Mouse (Mus musculus) CH12.LX (cell line): ENCODE measurements around the gene Psme4. TPM values are rescaled to one million over a fixed set of nuclear protein-coding genes. Genes with fewer than 3 reads are reported as not detected.

Experiments
- DNase-seq: peaks from one replicate; pipeline ENCODE4 v3.0.0-alpha.2; 2013; ENCODE audit errors: extremely low read depth
- H3K27ac ChIP-seq: 2 replicates; pipeline ENCODE4 v1.5.1; 2012; ENCODE audit warnings: low read depth, mild to moderate bottlenecking, control low read depth, moderate library complexity; ENCODE audit not compliant: insufficient read depth
- H3K27me3 ChIP-seq: replicated peaks from 2 replicates; pipeline ENCODE3; 2012; ENCODE audit warnings: inconsistent platforms
- H3K36me3 ChIP-seq, 2 experiments: replicated peaks in 1 of 2; 2 replicates each; pipeline versions ENCODE3 to v1.6.1; 2012; ENCODE audit warnings: inconsistent platforms in 1 of 2, low read length in 1 of 2, mild to moderate bottlenecking in 1 of 2, mixed read lengths in 1 of 2, moderate library complexity in 1 of 2; ENCODE audit not compliant: control insufficient read depth in 1 of 2, insufficient read depth in 1 of 2
- H3K4me1 ChIP-seq, 2 experiments: 2 replicates each; pipeline ENCODE4 v1.6.1; 2012; ENCODE audit warnings: inconsistent platforms in 1 of 2, moderate library complexity in 1 of 2; ENCODE audit not compliant: insufficient read depth in 2 of 2, control insufficient read depth in 1 of 2
- H3K4me2 ChIP-seq: 2 replicates; pipeline ENCODE4 v1.6.1; 2012; ENCODE audit warnings: low read depth, mild to moderate bottlenecking, control low read depth; ENCODE audit not compliant: poor library complexity, insufficient read depth, severe bottlenecking
- H3K4me3 ChIP-seq, 3 experiments: fragments of 150-350 bp in 1 of 3; sonication (generic) in 1 of 3; replicated peaks in 1 of 3; 2 replicates each; pipeline versions ENCODE3 to v1.5.1; 2011 to 2012; ENCODE audit warnings: low read depth in 2 of 3, low read length in 2 of 3, mild to moderate bottlenecking in 2 of 3, moderate library complexity in 2 of 3, control low read depth in 1 of 3, improper control_type of control experiment in 1 of 3, inconsistent platforms in 1 of 3, mixed read lengths in 1 of 3; ENCODE audit not compliant: poor library complexity in 1 of 3
- H3K79me2 ChIP-seq: replicated peaks from 2 replicates; pipeline ENCODE4 v1.6.1; 2012; ENCODE audit warnings: mild to moderate bottlenecking, moderate library complexity; ENCODE audit not compliant: control insufficient read depth, poor library complexity, insufficient read depth, severe bottlenecking; ENCODE audit errors: extremely low read depth
- H3K9ac ChIP-seq: 2 replicates; pipeline ENCODE4 v1.6.1; 2012; ENCODE audit warnings: low read depth, mild to moderate bottlenecking, control low read depth, moderate library complexity; ENCODE audit not compliant: insufficient read depth
- H3K9me3 ChIP-seq: replicated peaks from 2 replicates; pipeline ENCODE3; 2012; ENCODE audit warnings: low read length, inconsistent platforms, mixed read lengths
- BHLHE40 ChIP-seq: IDR thresholded peaks from 2 replicates; pipeline ENCODE4 v1.6.1; 2011; ENCODE audit warnings: mild to moderate bottlenecking, low read depth, low read length, improper control_type of control experiment
- CHD2 ChIP-seq: IDR thresholded peaks from 2 replicates; pipeline ENCODE4 v1.6.1; 2011; ENCODE audit warnings: low read length, improper control_type of control experiment
- ELF1 ChIP-seq: IDR thresholded peaks from 2 replicates; pipeline ENCODE4 v1.6.1; 2014; ENCODE audit warnings: low read depth, mild to moderate bottlenecking, inconsistent platforms, low read length, improper control_type of control experiment
- ETS1 ChIP-seq: conservative IDR thresholded peaks from 2 replicates; pipeline ENCODE4 v1.6.1; 2012; ENCODE audit warnings: low read depth, mild to moderate bottlenecking, inconsistent platforms, low read length, improper control_type of control experiment, moderate library complexity
- IRF4 ChIP-seq: IDR thresholded peaks from 2 replicates; pipeline ENCODE4 v1.6.1; 2014; ENCODE audit warnings: low read depth, mild to moderate bottlenecking, inconsistent platforms, low read length, improper control_type of control experiment
- JUND ChIP-seq: conservative IDR thresholded peaks from 2 replicates; pipeline ENCODE4 v1.6.1; 2011; ENCODE audit warnings: low read depth, low read length, improper control_type of control experiment
- MAFK ChIP-seq: IDR thresholded peaks from 2 replicates; pipeline ENCODE4 v1.6.1; 2011; ENCODE audit warnings: low read length, improper control_type of control experiment; ENCODE audit not compliant: insufficient replicate concordance
- MAZ ChIP-seq: IDR thresholded peaks from 2 replicates; pipeline ENCODE4 v1.6.1; 2012; ENCODE audit warnings: low read depth, mild to moderate bottlenecking, inconsistent platforms, low read length, improper control_type of control experiment, moderate library complexity
- MEF2A ChIP-seq: IDR thresholded peaks from 2 replicates; pipeline ENCODE4 v1.6.1; 2014; ENCODE audit warnings: low read depth, mild to moderate bottlenecking, inconsistent platforms, low read length, improper control_type of control experiment, borderline replicate concordance
- PAX5 ChIP-seq: IDR thresholded peaks from 2 replicates; pipeline ENCODE4 v1.6.1; 2012; ENCODE audit warnings: low read length, inconsistent platforms, mixed read lengths
- POLR2A ChIP-seq: IDR thresholded peaks from 2 replicates; pipeline ENCODE4 v1.6.1; 2011; ENCODE audit warnings: low read depth, mild to moderate bottlenecking, improper control_type of control experiment, low read length
- POLR2AphosphoS2 ChIP-seq: IDR thresholded peaks from 2 replicates; pipeline ENCODE4 v1.6.1; 2011; ENCODE audit warnings: low read depth, low read length, improper control_type of control experiment
- RCOR1 ChIP-seq: conservative IDR thresholded peaks from 2 replicates; pipeline ENCODE4 v1.6.1; 2012; ENCODE audit warnings: low read depth, mild to moderate bottlenecking, inconsistent platforms, low read length, improper control_type of control experiment
- SMC3 ChIP-seq: IDR thresholded peaks from 2 replicates; pipeline ENCODE4 v1.6.1; 2011; ENCODE audit warnings: low read depth, low read length, improper control_type of control experiment
- TBP ChIP-seq: conservative IDR thresholded peaks from 2 replicates; pipeline ENCODE4 v1.6.1; 2011; ENCODE audit warnings: low read depth, low read length, improper control_type of control experiment
- TCF12 ChIP-seq: IDR thresholded peaks from 2 replicates; pipeline ENCODE4 v1.6.1; 2014; ENCODE audit warnings: low read depth, mild to moderate bottlenecking, inconsistent platforms, low read length, improper control_type of control experiment
- USF1 ChIP-seq: IDR thresholded peaks from 2 replicates; pipeline ENCODE4 v1.6.1; 2014; ENCODE audit warnings: low read depth, mild to moderate bottlenecking, inconsistent platforms, low read length, improper control_type of control experiment
- USF2 ChIP-seq: conservative IDR thresholded peaks from 2 replicates; pipeline ENCODE4 v1.6.1; 2011; ENCODE audit warnings: low read depth, low read length, improper control_type of control experiment
- ZKSCAN1 ChIP-seq: IDR thresholded peaks from 2 replicates; pipeline ENCODE4 v1.6.1; 2012; ENCODE audit warnings: low read depth, inconsistent platforms, low read length, improper control_type of control experiment, borderline replicate concordance
- ZMIZ1 ChIP-seq: IDR thresholded peaks from 2 replicates; pipeline ENCODE4 v1.6.1; 2012; ENCODE audit warnings: low read depth, mild to moderate bottlenecking, inconsistent platforms, low read length, improper control_type of control experiment
- ZNF384 ChIP-seq: IDR thresholded peaks from 2 replicates; pipeline ENCODE4 v1.6.1; 2012; ENCODE audit warnings: low read depth, low read length, improper control_type of control experiment, inconsistent platforms
- dilution Hi-C: fragments of 300-500 bp; cut with MboI; formaldehyde crosslinking; loops from 2 replicates; pipeline ENCODE4 v1.14.3; 2020; ENCODE audit warnings: low sequenced_read_pairs; ENCODE audit not compliant: extremely low pct_unique_long_range_greater_than_20kb, extremely low pct_ligation_motif_present
- in situ Hi-C: fragments of 300-500 bp; cut with MboI; formaldehyde crosslinking; loops from 3 replicates; pipeline ENCODE4 v1.14.3; 2019; ENCODE audit warnings: low sequenced_read_pairs, low pct_ligation_motif_present, low pct_unique_long_range_greater_than_20kb, mixed read lengths
- polyA plus RNA-seq: library from polyadenylated mRNA; unstranded; fragments of >175 nt; gene quantifications from 2 replicates; pipeline ENCODE4 v1.2.1, GENCODE M21; 2012; ENCODE audit warnings: low read depth; ENCODE audit not compliant: insufficient read length
- total RNA-seq, 2 experiments: library from RNA; depleted of rRNA; stranded (reverse); fragments of 300-350 nt in 1 of 2; fragments of >200 nt in 1 of 2; gene quantifications; 2 replicates each; pipeline ENCODE4 v1.2.3; 2012 to 2014

Psme4 gene
- total and polyA plus RNA-seq, 3 experiments = 30.7 to 43.8 (median 43.1) TPM

DNA sequence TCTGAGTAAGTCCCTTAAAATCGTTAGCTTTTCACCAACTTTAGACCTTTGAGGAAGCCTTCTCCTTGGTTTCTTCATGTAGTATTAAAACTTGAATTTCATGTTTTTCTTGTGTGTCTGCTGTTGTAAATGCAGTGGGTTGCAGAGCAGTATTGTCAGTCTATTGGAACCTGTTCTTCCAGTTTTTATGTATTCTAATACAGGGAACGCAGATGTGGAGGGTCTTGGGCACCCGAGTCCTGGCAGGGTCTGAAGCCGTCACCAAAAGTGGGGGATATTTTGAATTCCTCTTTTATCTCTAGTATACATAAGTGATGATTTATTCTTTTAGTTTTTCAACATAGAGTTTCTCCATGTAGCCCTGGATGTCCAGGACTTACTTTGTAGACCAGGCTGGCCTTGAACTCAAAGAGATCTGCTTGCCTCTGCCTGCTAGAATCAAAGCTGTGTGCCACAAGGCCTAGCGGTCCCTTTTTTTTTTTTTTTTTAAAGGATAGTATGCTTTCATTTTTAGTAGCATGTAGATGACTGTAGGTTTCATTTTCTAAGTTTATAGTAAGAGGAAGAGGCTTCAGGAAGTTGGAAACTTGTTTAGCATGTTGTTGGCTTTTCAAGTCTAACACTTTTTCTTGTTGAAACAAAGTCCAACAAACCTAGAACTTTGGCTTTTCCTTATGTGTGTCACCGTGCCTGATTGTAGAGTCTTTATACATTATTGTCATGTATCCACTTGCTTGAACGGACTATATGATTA lies 14.9 kb downstream of the Psme4 start (continued):
- TF ChIP-seq TCF12 = no peak

DNA sequence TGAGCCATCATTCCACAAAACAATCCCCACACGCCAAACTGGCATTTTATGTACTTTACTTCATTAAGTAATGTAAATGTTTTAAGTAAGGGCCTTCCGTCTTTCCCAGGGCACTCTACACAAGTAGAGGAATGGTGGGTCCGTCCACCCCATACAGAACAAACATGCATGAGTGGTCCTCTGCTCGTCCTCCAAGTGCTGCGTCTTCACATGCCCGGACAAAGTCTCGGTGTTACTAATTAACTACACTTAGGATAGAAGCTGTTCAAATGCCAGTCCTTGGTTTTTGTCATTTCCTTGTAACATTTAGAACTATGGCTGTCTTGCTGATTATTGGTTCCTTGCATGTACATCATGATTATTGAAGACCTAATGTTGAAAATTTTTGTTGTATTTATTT lies 21.2 kb downstream of the Psme4 start:
- Histone ChIP-seq H3K9me3 (no peaks in the 10 kb centered on the region), H3K27me3 (no peaks in the 10 kb centered on the region), H3K4me3 (no peak overlapping the region), H3K9ac (no peak overlapping the region), H3K4me2 (no peak overlapping the region), H3K27ac (no peak overlapping the region), H3K36me3 (peaks cover 3 to 30% of the 10 kb centered on the region in 2 experiments), H3K79me2 (peaks cover 2% of the 10 kb centered on the region; the same call in 1 of the 2 replicates), H3K4me1 (no peaks in the 10 kb centered on the region)
- in situ Hi-C loops (loop anchor here (25.0 kb wide), 1 partner anchor 555 kb away; no protein-coding TSS in a partner anchor), dilution Hi-C loops (no loop called here)
- TF ChIP-seq ZKSCAN1 (no peak), RCOR1 (no peak), BHLHE40 (no peak), PAX5 (no peak), TBP (no peak)
- no peak for DNase-seq

DNA sequence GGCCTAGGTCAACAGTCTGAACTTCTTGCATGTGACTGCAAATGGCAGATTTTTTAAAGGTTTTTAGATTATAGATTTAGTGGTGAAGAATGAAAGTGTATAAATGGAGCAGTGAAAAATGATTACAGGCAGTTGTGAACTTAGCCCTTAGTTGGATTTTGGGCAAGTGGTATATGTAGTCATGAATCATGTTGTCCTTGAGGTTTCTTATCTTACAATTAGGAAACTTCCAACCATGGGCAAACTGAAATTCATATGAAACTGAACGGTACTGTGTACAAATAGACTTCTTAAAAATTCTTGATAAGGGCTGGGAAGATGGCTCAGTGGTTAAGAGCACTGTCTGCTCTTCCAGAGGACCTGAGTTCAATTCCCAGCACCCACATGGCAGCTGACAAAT lies 22.2 kb downstream of the Psme4 start:
- in situ Hi-C loops (loop anchor here (25.0 kb wide), 1 partner anchor 556 kb away; no protein-coding TSS in a partner anchor), dilution Hi-C loops (no loop called here)
- no peak for DNase-seq
- Histone ChIP-seq H3K4me2 (no peak overlapping the region), H3K4me3 (no peak overlapping the region), H3K36me3 (peaks cover 3 to 32% of the 10 kb centered on the region in 2 experiments), H3K27me3 (no peaks in the 10 kb centered on the region), H3K4me1 (peaks cover 0 to under 1% of the 10 kb centered on the region in 2 experiments; a peak in 2 of 4 replicates), H3K79me2 (peaks cover 2% of the 10 kb centered on the region; the same call in 1 of the 2 replicates), H3K9ac (no peak overlapping the region), H3K27ac (no peak overlapping the region), H3K9me3 (no peaks in the 10 kb centered on the region)
- TF ChIP-seq JUND = no peak
- no peak for TF ChIP-seq SMC3
- no peak for TF ChIP-seq POLR2AphosphoS2
- TF ChIP-seq MAFK = no peak

DNA sequence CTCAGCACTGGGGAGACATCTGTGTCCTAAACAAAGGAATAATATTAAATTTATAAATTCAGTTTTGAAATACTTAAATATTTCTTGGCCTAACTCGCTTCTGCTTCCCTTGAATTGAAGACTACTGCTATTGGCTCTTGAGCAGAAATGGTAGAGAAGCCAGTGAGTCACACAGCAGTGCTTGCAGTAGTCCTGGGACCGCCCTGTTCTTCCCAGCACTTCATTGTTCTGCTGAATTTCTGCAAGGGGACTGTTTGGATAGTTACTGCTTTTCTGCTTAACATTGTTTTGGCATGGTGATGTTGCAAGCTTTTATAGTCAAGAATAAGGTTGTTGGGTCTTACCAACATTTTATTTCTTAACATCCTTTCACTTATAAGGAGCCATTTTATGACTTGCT lies 25.7 kb downstream of the Psme4 start:
- H3K9me3 ChIP-seq = no peaks in the 10 kb centered on the region
- no peak for TF ChIP-seq TBP
- TF ChIP-seq CHD2 = no peak
- no peak for TF ChIP-seq ZNF384
- TF ChIP-seq RCOR1 = no peak
- no peak for TF ChIP-seq ELF1
- TF ChIP-seq MEF2A = no peak
- no peak for TF ChIP-seq POLR2A
- TF ChIP-seq USF2 = no peak
- no peak for TF ChIP-seq USF1
- TF ChIP-seq POLR2AphosphoS2 = no peak
- no peak for TF ChIP-seq IRF4
- TF ChIP-seq ZMIZ1 = no peak
- TF ChIP-seq ETS1 = no peak
- no peak for TF ChIP-seq MAZ
- TF ChIP-seq, all 38 proteins: peak for 0
- H3K27ac ChIP-seq = no peak overlapping the region
- H3K4me3 ChIP-seq = no peak overlapping the region
- in situ Hi-C loops (loop anchor here (25.0 kb wide), 1 partner anchor 560 kb away; no protein-coding TSS in a partner anchor), dilution Hi-C loops (no loop called here)
- H3K4me2 ChIP-seq = no peak overlapping the region
- peaks cover 0 to 8% of the 10 kb centered on the region in 2 experiments; a peak in 2 of 4 replicates for H3K4me1 ChIP-seq
- H3K36me3 ChIP-seq = peaks cover 3 to 30% of the 10 kb centered on the region in 2 experiments
- no peak for DNase-seq
- no peaks in the 10 kb centered on the region for H3K27me3 ChIP-seq
- H3K79me2 ChIP-seq = no peaks in the 10 kb centered on the region
- no peak overlapping the region for H3K9ac ChIP-seq
